Mouse (Mus musculus): Measurements from ENCODE around the gene Sult5a1.

Sult5a1 gene

DNA sequence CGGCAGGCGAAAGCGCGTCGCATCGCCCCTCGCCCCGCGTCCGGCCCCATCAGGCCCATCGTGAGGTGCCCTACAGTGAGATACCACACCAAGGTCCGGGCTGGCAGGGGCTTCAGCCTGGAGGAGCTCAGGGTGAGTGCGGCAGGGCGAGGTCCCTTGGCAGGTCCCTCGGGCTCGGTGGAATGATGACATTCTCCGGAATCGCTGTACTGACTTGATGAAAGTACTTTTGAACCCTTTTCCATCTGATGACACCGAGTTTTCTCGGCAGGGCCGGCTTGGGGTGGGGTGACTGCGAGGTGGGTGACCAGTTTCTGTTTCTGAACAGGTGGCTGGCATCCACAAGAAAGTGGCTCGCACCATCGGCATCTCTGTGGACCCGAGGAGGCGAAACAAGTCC is 55.3 kb downstream of the Sult5a1 start:
- peak; percentile 48 for DNase-seq (ENCODE audit: extremely low read depth, insufficient read length, low spot score)

DNA sequence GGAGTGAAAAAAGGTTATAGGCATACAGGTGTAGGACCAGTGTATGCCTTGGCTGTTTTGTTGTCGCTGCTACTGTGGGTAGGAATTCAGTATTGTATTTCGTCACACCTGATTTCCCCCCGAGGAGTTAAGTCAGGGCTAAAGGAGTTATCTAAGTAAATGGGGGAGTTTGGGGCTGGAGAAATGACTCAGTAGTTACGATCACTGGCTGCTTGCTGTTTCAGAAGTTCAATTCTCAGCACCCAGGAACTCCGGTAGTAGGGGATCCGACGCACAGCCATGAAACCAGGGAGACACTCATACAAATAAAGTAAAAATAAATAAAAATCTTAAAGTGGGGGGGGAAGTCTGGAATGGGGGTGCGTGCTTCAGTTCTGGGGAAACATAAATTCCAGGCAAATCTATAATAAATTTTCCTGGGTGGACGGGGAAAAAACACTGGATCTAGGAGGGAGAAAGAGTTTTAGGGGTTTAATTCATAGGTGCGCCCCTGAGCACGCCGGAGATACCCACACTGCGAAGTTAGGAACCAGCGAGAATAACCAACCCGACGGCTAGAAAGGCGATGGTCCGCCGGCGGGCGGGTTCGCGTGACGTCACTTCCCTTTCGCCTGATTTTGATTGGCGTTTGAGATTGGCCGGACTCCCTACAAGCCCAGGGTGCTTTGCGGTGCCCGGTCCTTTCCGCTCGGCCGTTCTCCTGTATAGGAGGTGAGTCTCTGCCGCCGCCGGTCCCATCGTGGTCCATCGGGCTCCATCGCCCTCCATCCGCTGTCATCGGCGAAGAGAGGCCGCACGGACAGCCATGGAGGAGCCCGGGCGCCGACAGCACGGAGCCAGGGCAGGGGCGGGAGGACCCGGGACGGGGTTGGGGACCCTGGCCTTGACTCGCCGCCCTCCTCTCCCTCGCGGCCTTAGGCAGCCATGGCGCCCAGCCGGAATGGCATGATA is 56.1 kb downstream of the Sult5a1 start, which contains the start of gene Rpl13:
Gene Rpl13, plus strand, starts transcription at position 616 of the 951 bp plus-strand sequence.
- peak; percentile 95 for DNase-seq (ENCODE audit: extremely low read depth, insufficient read length, low spot score)

DNA sequence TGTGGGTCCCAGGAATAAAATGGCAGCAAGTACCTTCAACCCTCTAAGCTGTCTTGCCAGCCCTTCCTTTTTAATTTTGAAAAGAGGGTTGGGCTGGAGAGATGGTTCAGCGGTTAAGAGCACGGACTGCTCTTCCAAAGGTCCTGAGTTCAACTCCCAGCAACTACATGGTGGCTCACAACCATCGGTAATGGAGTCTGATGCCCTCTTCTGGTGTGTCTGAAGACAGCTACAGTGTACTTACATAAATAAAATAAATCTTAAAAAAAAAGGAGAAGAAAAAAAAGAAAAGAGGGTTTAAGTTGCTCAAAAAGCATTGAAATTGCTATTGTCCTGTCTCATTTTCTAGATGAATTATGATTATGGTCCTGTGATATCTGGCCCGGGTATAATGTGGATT is 56.9 kb downstream of the Sult5a1 start:
- DNase-seq (ENCODE audit: extremely low read depth, insufficient read length, low spot score) = no peak

DNA sequence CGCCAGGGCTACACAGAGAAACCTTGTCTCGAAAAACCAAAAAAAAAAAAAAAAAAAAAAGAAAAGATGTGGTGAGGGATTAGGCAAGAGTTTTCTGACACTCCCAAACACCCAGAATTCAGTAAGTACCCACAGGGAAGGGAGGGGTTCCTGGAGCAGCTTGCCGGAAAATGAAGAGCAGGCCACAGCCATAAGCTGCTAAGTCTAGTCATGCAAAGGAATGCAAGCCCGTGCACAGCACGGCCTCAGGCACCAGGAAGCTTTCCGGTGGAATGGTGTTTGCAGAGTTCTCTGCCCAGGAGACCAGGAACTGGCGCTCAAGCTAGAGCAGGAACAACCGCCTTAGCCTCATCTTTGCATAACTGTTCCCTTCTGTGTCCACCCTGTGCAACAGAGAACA is 57.8 kb downstream of the Sult5a1 start:
- DNase-seq (ENCODE audit: extremely low read depth, insufficient read length, low spot score) = peak; percentile 77

DNA sequence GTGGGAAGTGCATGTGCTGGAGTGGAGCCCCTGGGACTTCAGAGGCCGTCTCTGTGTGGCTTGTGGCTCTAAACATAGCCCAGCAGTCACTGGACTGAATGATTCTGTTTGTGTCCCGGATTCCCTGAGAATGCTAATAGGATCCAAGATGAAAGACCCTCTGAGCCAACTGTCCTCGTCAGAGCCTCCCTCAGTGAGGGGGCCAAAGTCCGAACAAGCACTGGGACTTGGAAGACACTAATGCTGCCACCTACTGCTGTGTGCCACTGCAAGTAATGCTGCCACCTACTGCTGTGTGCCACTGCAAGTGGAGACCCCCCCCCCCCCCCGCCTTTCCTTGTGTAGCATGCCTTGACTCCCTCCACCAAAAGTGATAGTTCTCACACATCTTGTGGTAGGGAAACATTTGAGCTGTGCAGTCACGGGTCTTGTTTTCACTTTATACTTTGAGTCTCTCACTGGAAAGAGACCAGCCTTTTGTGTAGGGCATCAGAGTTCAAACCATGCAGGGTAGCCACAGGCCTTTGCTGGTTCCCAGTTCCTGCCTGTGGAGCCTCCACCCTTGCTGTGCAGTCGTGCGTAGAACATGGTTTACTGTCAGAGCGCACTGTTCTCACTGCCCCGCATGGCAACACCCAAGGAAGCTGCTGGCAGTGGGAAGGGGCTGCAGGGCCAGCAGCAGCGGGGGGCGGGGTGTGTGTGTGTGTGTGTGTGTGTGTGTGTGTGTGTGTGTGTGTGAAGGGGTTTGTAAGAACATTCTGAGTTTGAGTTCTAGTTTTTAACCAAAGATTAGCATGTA is 60.1 kb downstream of the Sult5a1 start:
- DNase-seq (ENCODE audit: extremely low read depth, insufficient read length, low spot score) = no peak

DNA sequence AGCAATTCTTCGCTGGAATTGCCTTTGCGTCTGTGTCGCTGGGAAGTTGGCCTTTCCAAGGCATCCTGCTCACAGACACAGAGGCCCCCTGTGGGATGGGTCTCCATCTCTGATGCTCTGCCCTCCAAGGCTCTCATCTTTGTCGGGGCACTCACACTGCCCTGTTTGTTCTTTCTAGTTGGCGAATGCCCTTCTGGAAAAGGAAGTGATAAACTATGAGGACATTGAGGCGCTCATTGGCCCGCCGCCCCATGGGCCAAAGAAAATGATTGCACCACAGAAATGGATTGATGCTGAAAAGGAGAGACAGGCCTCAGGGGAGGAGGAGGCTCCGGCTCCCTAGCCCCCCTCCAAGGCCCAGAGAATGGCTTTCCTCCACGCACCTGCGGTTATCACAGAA is 60.9 kb downstream of the Sult5a1 start:
- no peak for DNase-seq (ENCODE audit: extremely low read depth, insufficient read length, low spot score)
